Mouse (Mus musculus): ENCODE measurements around the gene D430042O09Rik. TPM values are rescaled to one million over a fixed set of nuclear protein-coding genes. Genes with fewer than 3 reads are reported as not detected.

The D430042O09Rik gene
- total RNA-seq, 2 experiments from 2014 or later: 5.3 to 6.2 TPM

DNA sequence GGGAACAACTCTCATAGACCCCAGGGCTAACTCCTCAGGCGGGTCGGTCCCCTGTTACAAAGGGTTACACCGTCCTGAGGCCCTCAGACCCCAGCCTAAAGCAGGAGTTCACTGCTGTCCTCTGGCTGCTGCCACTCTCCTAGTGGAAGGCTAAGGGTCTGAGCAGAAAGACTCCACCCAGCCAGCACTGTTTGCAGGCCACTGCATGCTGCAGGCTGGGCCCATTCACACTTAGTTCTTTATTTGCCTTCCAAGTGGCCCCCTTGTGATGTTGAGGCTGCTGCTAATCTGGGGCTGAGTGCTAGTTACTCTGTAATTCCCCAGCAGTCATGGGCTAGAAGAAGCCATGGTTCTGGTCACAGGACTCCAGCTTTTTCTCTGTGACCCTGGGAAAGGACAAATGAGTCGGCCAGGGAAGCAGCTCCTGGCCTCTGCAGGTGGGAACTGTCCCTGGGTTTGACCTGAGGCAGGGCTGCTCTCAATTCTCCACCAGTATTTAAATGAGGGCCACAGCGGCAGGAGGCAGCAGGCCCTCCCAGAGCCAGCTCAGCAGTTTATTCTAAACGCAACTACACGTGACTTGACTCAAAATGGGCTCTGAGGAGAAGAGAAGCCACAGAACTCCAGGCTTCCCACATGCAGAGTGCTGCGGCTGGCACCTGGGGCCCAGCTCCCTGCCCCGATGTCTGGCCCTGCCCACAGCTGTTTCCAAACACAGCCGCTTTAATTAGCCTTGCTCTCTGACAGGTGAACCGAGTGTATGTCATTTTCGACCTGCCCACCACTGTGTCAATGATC, 163.9 kb downstream of the D430042O09Rik start:
- intact Hi-C loops (cut with DNase I): no loop called here
- no peak overlapping the region for H3K4me3 ChIP-seq
- TF ChIP-seq CTCF (IDR thresholded peaks at IDR 0.05): no peak
- no peak overlapping the region for H3K27ac ChIP-seq
- DNase-seq: no peak

DNA sequence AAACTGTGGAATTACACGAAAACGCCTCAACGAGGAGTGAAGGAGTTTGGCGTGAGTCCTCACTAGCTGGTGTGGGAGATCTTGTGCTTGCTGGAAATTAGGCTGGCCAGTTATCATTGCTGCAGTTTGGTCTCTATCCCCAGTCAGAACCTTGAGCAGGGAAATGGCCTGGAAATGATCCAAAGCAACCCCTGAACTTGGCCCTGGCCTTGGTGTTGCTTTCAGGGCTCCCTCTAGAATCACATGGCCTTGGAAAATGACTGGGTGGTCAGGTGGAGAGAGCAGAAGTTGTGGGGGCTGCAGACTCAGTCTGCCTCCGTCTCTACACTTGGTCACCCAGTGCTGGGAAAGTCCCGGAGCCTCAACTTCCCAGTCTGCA, 164.5 kb downstream of the D430042O09Rik start:
- H3K27ac ChIP-seq: no peak overlapping the region
- no peak for DNase-seq
- intact Hi-C loops (cut with DNase I): no loop called here
- H3K4me3 ChIP-seq: no peak overlapping the region
- TF ChIP-seq CTCF (IDR thresholded peaks at IDR 0.05): no peak

DNA sequence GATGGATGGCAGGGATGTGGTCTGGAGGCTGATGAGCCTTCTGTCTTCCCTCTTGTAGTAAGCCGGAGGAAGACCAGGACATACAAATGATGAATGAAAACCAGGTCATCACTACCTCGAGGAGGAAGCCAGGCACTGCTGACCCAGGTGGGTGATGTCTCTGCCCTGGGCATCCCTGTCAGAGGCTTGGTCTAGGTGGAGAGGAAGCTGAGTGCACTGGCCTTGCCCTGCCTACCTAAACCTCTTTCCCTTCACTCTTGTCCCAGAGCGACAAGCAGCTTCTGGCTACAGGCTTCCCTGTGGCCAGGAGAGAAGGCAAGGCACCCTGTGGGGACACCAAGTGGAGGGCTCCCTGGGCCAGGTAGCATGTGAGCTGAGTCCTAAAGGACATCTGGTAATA, 165.2 kb downstream of the D430042O09Rik start:
- no peak overlapping the region for H3K27ac ChIP-seq
- DNase-seq: no peak
- H3K4me3 ChIP-seq: no peak overlapping the region
- TF ChIP-seq CTCF (IDR thresholded peaks at IDR 0.05): no peak
- intact Hi-C loops (cut with DNase I): no loop called here

DNA sequence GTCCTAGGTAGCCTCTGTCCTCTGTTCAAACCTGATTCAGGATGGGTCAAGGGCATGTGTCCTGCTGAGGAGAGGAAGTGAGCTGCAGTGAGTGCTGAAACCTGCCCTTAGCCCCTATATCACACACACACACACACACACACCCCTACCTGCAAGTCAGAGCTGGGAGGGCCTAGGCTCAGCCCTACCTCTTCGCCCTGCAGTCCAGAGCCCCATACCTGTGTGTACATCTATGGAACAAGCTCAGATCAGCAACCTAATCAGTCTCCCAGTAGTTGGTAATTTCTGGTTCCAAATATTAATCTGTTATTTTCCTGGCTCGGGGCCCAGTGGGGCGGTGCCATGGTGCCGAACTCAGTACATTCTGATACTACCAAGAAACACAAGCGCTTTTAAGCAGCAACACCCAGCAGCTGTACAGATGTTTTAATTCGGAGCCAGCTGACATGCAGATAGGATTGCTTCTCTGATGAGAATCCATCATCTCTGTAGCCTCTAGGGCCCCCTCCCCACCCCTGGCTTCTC, 166.3 kb downstream of the D430042O09Rik start:
- intact Hi-C loops (cut with DNase I): no loop called here
- H3K27ac ChIP-seq: no peak overlapping the region
- H3K4me3 ChIP-seq: no peak overlapping the region
- no peak for TF ChIP-seq CTCF (IDR thresholded peaks at IDR 0.05)
- DNase-seq: no peak

GRCm38 (mm10) chr7:125878040-125878439, 170.4 kb downstream of the D430042O09Rik start:
- intact Hi-C loops (cut with DNase I): no loop called here
- Histone ChIP-seq H3K4me3 (no peak overlapping the region), H3K27ac (no peak overlapping the region)
- DNase-seq: peak; percentile 48
- TF ChIP-seq CTCF (IDR thresholded peaks at IDR 0.05): no peak

GRCm38 (mm10) chr7:125883232-125883631, 175.5 kb downstream of the D430042O09Rik start:
- DNase-seq: no peak
- no peak for TF ChIP-seq CTCF (IDR thresholded peaks at IDR 0.05)
- intact Hi-C loops (cut with DNase I): no loop called here
- Histone ChIP-seq H3K4me3 (no peak overlapping the region), H3K27ac (no peak overlapping the region)

DNA sequence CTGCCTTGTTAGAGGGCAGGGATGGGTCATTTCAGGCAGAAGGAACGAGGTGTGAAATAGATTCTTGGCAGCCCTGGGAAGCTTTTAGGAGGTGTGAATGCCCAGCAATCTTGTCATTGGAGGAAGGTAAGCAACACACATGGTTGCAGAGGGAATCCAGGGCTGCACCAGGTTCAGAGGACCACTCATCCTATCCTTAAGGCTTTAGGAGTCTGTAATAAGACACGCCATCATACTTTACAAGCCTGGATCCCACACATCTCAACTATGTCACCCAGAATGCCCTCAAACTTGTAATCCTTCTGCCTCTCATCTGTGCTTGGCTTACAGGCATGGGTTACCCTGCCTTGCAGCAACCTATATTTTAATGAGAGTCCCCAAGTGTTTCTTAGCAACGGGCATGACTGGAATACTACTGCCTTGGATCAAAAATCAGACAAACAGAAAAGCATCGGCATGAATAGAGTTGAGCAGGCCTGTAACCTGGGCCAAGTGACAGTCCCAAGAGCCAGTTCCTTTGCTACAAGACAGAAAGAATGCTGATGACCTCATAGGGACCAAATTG, 178.5 kb downstream of the D430042O09Rik start:
- Histone ChIP-seq H3K4me3 (no peak overlapping the region), H3K27ac (no peak overlapping the region)
- DNase-seq: peak; percentile 24
- TF ChIP-seq CTCF (IDR thresholded peaks at IDR 0.05): no peak
- intact Hi-C loops (cut with DNase I): no loop called here

- intact Hi-C loops (cut with DNase I): no loop called here
- no peak for DNase-seq
- TF ChIP-seq CTCF (IDR thresholded peaks at IDR 0.05): no peak
- H3K27ac ChIP-seq: no peak overlapping the region
- H3K4me3 ChIP-seq: no peak overlapping the region
Observed at GRCm38 (mm10) chr7:125887124-125887523, 179.4 kb downstream of the D430042O09Rik start.

GRCm38 (mm10) chr7:125887761-125888160, 180.1 kb downstream of the D430042O09Rik start:
- H3K27ac ChIP-seq: no peak overlapping the region
- no peak for TF ChIP-seq CTCF (IDR thresholded peaks at IDR 0.05)
- H3K4me3 ChIP-seq: no peak overlapping the region
- intact Hi-C loops (cut with DNase I): no loop called here
- DNase-seq: no peak

DNA sequence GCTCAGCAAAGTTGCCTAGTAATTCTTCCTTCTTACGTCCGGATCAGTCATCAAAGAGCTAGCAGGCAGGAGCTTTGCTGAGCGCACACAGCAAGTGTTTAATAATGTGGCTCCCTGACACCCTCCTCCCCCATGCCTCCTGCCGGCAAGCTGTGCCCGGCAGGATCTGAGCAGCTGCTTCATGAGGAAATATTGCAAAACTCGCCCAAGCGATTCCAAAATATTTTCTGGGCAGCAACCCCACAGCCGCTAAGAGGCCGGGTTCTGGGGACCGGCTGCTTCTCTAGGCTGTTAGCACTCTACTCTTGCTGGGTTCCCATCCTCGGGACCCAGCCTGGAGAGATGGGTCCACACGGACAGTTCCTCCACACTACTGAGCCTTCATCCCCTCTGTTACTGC, 180.7 kb downstream of the D430042O09Rik start:
- no peak overlapping the region for H3K27ac ChIP-seq
- no peak overlapping the region for H3K4me3 ChIP-seq
- peak; percentile 68 for DNase-seq
- peak; percentile 10; the same call in 1 of the 2 replicates for TF ChIP-seq CTCF (IDR thresholded peaks at IDR 0.05)
- intact Hi-C loops (cut with DNase I): no loop called here

DNA sequence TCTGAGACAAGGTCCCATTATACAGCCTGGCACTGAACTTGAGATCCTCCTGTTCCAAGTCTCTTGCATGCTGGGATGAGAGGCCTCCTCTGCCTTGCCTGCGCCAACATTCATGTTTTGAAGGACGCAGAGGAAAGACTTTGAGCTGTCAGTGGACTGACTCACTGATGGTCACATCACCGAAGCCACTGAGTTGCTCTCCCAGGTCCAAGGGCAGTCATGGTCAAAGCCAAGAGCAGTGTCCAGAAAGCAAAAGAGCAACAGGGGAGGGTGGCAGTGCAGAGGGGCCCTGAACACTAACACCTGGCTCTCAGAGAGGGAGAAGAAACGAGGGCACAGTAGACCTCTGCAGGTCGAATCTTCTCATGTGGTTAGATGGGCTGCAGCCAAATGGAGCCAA, 185.9 kb downstream of the D430042O09Rik start:
- intact Hi-C loops (cut with DNase I): no loop called here

DNA sequence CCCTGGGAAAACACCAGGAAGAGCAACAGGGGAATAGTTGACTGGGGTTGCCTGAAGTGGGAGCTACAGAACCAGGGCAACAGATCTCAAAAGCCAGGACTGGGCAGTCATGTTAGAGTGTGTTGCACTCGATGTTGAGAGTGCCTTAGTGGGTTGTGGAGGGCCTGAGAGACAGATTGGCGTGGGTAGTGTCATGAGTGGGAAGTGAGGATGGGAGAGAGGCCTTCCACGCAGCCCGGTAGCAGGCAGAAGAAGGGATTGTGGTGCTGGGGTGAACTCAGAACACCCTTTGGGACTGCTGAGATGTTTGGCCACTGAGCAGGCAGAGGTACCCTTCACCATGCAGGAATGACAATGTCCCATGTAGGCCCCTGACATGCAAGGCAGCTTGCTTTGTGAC, 189.4 kb downstream of the D430042O09Rik start:
- TF ChIP-seq CTCF (IDR thresholded peaks at IDR 0.05): no peak
- DNase-seq: no peak
- Histone ChIP-seq H3K27ac (no peak overlapping the region), H3K4me3 (no peak overlapping the region)
- intact Hi-C loops (cut with DNase I): no loop called here

More for the DNA sequence above, 185.9 kb downstream of the D430042O09Rik start:
- TF ChIP-seq CTCF (IDR thresholded peaks at IDR 0.05): no peak
- Histone ChIP-seq H3K27ac (no peak overlapping the region), H3K4me3 (no peak overlapping the region)
- no peak for DNase-seq

DNA sequence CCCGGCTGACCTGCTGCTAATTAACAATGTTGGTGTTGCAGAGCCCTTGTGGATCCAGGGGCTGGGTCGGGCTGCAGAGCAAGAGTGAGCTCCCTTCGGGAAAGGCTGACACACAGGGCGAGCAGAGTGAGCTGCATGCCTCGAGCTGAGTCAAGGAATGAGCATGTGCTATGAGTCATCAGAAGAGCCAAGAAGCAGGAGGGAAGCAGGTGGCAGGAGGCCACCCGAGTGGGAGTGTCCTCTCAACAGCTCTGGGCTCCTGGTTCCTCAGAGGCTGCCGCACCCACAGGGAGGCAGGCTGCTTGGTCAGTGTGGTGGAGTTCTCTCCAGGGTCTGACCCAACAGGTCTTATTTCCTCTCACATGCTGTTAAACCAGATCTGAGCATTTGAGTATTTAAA, 191.3 kb downstream of the D430042O09Rik start:
- TF ChIP-seq CTCF (IDR thresholded peaks at IDR 0.05): no peak
- DNase-seq: peak; percentile 78
- H3K4me3 ChIP-seq: no peak overlapping the region
- intact Hi-C loops (cut with DNase I): no loop called here
- no peak overlapping the region for H3K27ac ChIP-seq
